Mouse (Mus musculus) hindbrain, embryonic 16.5 days (tissue): ENCODE data around the gene Map2k4. TPM values are rescaled to one million over a fixed set of nuclear protein-coding genes. Genes with fewer than 3 reads are reported as not detected.
A peak's percentile ranks its signal among the peaks of the same experiment; 100 is the strongest.

Experiments
- ATAC-seq: fragments of 200-750 bp; cut with Nextera tagmentation; 2 replicates; pipeline ENCODE4 v1.8.0; 2017; ENCODE audit warnings: moderate TSS enrichment, moderate library complexity
- H3K27ac ChIP-seq: fragments of 300-500 bp; sonication (generic); 2 replicates; pipeline ENCODE4 v1.5.1; 2014; ENCODE audit warnings: low read depth, mild to moderate bottlenecking, control low read depth, low read length, moderate library complexity
- H3K27me3 ChIP-seq: fragments of 300-500 bp; sonication (generic); replicated peaks from 2 replicates; pipeline ENCODE4 v1.6.1; 2014; ENCODE audit warnings: low read length; ENCODE audit not compliant: control insufficient read depth, insufficient read depth
- H3K36me3 ChIP-seq: fragments of 300-500 bp; sonication (generic); 2 replicates; pipeline ENCODE4 v1.6.1; 2014; ENCODE audit warnings: mild to moderate bottlenecking, low read length, moderate library complexity, mixed read lengths; ENCODE audit not compliant: control insufficient read depth, insufficient read depth
- H3K4me1 ChIP-seq: fragments of 300-500 bp; sonication (generic); 2 replicates; pipeline ENCODE4 v1.6.1; 2014; ENCODE audit warnings: low read depth, low read length; ENCODE audit not compliant: control insufficient read depth, insufficient read depth
- H3K4me2 ChIP-seq: fragments of 300-500 bp; sonication (generic); 2 replicates; pipeline ENCODE4 v1.6.1; 2014; ENCODE audit warnings: mild to moderate bottlenecking, low read length, control low read depth, moderate library complexity
- H3K4me3 ChIP-seq: fragments of 300-500 bp; sonication (generic); 2 replicates; pipeline ENCODE4 v1.5.1; 2014; ENCODE audit warnings: mild to moderate bottlenecking, low read length, control low read depth, moderate library complexity
- H3K9ac ChIP-seq: fragments of 300-500 bp; sonication (generic); 2 replicates; pipeline ENCODE4 v1.6.1; 2014; ENCODE audit warnings: low read depth, mild to moderate bottlenecking, control low read depth, low read length, moderate library complexity
- H3K9me3 ChIP-seq: fragments of 300-500 bp; sonication (generic); 2 replicates; pipeline ENCODE4 v1.6.1; 2014; ENCODE audit warnings: mild to moderate bottlenecking, low read length, moderate library complexity; ENCODE audit not compliant: control insufficient read depth
- WGBS: fragments of 180-500 bp; shearing (Covaris S2); extraction: QIAGEN DNeasy Blood & Tissue Kit; methylation state at CpG from one replicate; pipeline ENCODE4 v1.1.7; 2014; 5-methylcytosine and 5-hydroxymethylcytosine counted together
- microRNA counts: library from miRNA; unstranded; fragments of <30 nt; microRNA quantifications from one replicate; lab custom pipeline; 2016
- microRNA-seq: library from miRNA; unstranded; fragments of <30 nt; microRNA quantifications from one replicate; pipeline ENCODE4, GENCODE M21; 2017
- polyA plus RNA-seq: library from polyadenylated mRNA; unstranded; fragments of >200 nt; fragmentation: Nextera tagmentation; extraction: Ambion mirVana; gene quantifications from 2 replicates; pipeline ENCODE4 v1.2.1, GENCODE M21; 2015

Map2k4 gene
- polyA plus RNA-seq, 1 experiment from 2014 or later, result 118 TPM

GRCm38 (mm10) chr11:65649956-65650715, 138.0 kb downstream of the Map2k4 start:
- Histone ChIP-seq H3K36me3 (no peaks in the 10 kb centered on the region), H3K9ac (no peak overlapping the region), H3K9me3 (no peaks in the 10 kb centered on the region), H3K27ac (no peak overlapping the region), H3K27me3 (no peaks in the 10 kb centered on the region), H3K4me2 (no peak overlapping the region), H3K4me1 (no peaks in the 10 kb centered on the region), H3K4me3 (no peak overlapping the region)
- 69% methylated on average over 4 of the region's 4 CpGs for WGBS
- no peak for ATAC-seq

GRCm38 (mm10) chr11:65649469-65649868, 138.6 kb downstream of the Map2k4 start:
- 83% methylated on average over 4 of the region's 4 CpGs for WGBS
- Histone ChIP-seq H3K9me3 (no peaks in the 10 kb centered on the region), H3K4me3 (no peak overlapping the region), H3K4me2 (no peak overlapping the region), H3K9ac (no peak overlapping the region), H3K4me1 (no peaks in the 10 kb centered on the region), H3K36me3 (no peaks in the 10 kb centered on the region), H3K27me3 (no peaks in the 10 kb centered on the region), H3K27ac (no peak overlapping the region)
- ATAC-seq, result no peak

GRCm38 (mm10) chr11:65646314-65646713, 141.8 kb downstream of the Map2k4 start:
- no peaks in the 10 kb centered on the region for H3K9me3 ChIP-seq
- no peak overlapping the region for H3K4me2 ChIP-seq
- WGBS, result 87% methylated on average over 5 of the region's 5 CpGs
- no peak overlapping the region for H3K27ac ChIP-seq
- H3K27me3 ChIP-seq, result no peaks in the 10 kb centered on the region
- ATAC-seq, result no peak
- H3K36me3 ChIP-seq, result no peaks in the 10 kb centered on the region
- H3K4me3 ChIP-seq, result no peak overlapping the region
- H3K4me1 ChIP-seq, result no peaks in the 10 kb centered on the region
- H3K9ac ChIP-seq, result no peak overlapping the region

DNA sequence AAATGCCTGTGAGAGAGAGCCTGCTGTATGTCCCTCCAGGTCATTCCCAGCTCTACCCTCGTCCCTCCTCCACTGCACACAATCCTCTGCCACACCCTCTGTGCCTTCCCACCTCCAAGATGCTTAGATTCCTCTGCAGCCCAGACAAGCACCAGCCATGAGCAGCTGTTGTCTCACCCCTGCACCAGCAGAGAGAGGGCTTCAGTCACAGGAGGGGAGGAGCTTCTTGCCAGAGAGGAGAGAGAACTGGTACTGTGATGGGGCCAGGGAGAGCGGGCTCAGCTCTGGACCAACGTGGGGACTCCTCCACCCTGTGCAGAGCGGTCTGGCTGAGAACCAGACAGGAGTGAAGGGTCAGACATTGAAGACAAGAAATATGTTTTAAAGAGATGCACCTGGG, 143.6 kb downstream of the Map2k4 start:
- H3K27ac ChIP-seq, result no peak overlapping the region
- no peaks in the 10 kb centered on the region for H3K4me1 ChIP-seq
- no peak for ATAC-seq
- no peaks in the 10 kb centered on the region for H3K27me3 ChIP-seq
- no peak overlapping the region for H3K4me2 ChIP-seq
- WGBS, result 61% methylated on average over 4 of the region's 4 CpGs
- H3K9ac ChIP-seq, result no peak overlapping the region
- no peaks in the 10 kb centered on the region for H3K36me3 ChIP-seq
- H3K9me3 ChIP-seq, result no peaks in the 10 kb centered on the region
- H3K4me3 ChIP-seq, result no peak overlapping the region

- Histone ChIP-seq H3K4me3 (no peak overlapping the region), H3K4me2 (no peak overlapping the region), H3K9me3 (no peaks in the 10 kb centered on the region), H3K27ac (no peak overlapping the region), H3K9ac (no peak overlapping the region), H3K27me3 (no peaks in the 10 kb centered on the region), H3K4me1 (no peaks in the 10 kb centered on the region), H3K36me3 (no peaks in the 10 kb centered on the region)
- WGBS, result 69% methylated on average over 6 of the region's 6 CpGs
- no peak for ATAC-seq
These were observed 147.8 kb downstream of the Map2k4 start for GRCm38 (mm10) chr11:65640261-65640660.

MicroRNAs within 50 kb of the gene (microRNA counts, 519-probe panel; counts per million panel counts)
- not detected for microRNA mmu-miR-744 (lab: Ali Mortazavi, UCI)

Small RNA genes lying within 50 kb of the gene (microRNA-seq; reads per million reads assigned to microRNA genes)
- 5,481 reads per million, percentile 92 among the genes with 10 or more reads in this experiment for gene Mir744

Other genes starting within 250 kb of the Map2k4 start
- gene Zkscan6, start 18.9 kb upstream of the Map2k4 start, polyA plus RNA-seq, result 17.7 TPM in 2 replicates